Mouse (Mus musculus) right cerebral cortex, postnatal 4 days (tissue): ENCODE measurements at regions not wholly inside any gene's neighbourhood (a gene's known extent, or its start where the extent isn't known, plus 50 kb on each side); places are given as distances from the start of the nearest gene placed in this dataset.

Source experiments
- DNase-seq: peaks from one replicate; pipeline ENCODE4 v3.0.0-alpha.2; 2022

GRCm38 (mm10) chr3:131802841-131803240 is 238.3 kb downstream of the Papss1 start:
- DNase-seq = no peak

GRCm38 (mm10) chr3:131808127-131808526 is 243.6 kb downstream of the Papss1 start:
- peak; percentile 7 for DNase-seq

GRCm38 (mm10) chr3:131812968-131813367 is 248.4 kb downstream of the Papss1 start:
- peak; percentile 16 for DNase-seq

- no peak for DNase-seq
Measured at GRCm38 (mm10) chr3:131818806-131819205, 254.2 kb downstream of the Papss1 start.

- no peak for DNase-seq
Measured at GRCm38 (mm10) chr3:131857442-131857841, 227.7 kb upstream of the Dkk2 start.

GRCm38 (mm10) chr3:131859083-131859482 is 226.0 kb upstream of the Dkk2 start:
- no peak for DNase-seq

- no peak for DNase-seq
Measured at GRCm38 (mm10) chr3:131865106-131865505, 220.0 kb upstream of the Dkk2 start.

GRCm38 (mm10) chr3:131867266-131867665 is 217.8 kb upstream of the Dkk2 start:
- no peak for DNase-seq

- DNase-seq = no peak
Measured at GRCm38 (mm10) chr3:131868219-131868964, 216.7 kb upstream of the Dkk2 start.

- DNase-seq = no peak
Measured at GRCm38 (mm10) chr3:131869306-131869705, 215.8 kb upstream of the Dkk2 start.

GRCm38 (mm10) chr3:131882667-131883066 is 202.4 kb upstream of the Dkk2 start:
- DNase-seq = no peak

- peak; percentile 29 for DNase-seq
Measured at GRCm38 (mm10) chr3:131886470-131886869, 198.6 kb upstream of the Dkk2 start.

GRCm38 (mm10) chr3:131886984-131887383 is 198.1 kb upstream of the Dkk2 start:
- no peak for DNase-seq

GRCm38 (mm10) chr3:131887670-131888069 is 197.4 kb upstream of the Dkk2 start:
- no peak for DNase-seq

GRCm38 (mm10) chr3:131891941-131892340 is 193.2 kb upstream of the Dkk2 start:
- no peak for DNase-seq

GRCm38 (mm10) chr3:131893061-131893804 is 191.9 kb upstream of the Dkk2 start:
- no peak for DNase-seq

- DNase-seq = no peak
Measured at GRCm38 (mm10) chr3:131895057-131895456, 190.0 kb upstream of the Dkk2 start.

- DNase-seq = no peak
Measured at GRCm38 (mm10) chr3:131913534-131913933, 171.6 kb upstream of the Dkk2 start.

- DNase-seq = no peak
Measured at GRCm38 (mm10) chr3:131914372-131914771, 170.7 kb upstream of the Dkk2 start.

- DNase-seq = no peak
Measured at GRCm38 (mm10) chr3:131914997-131915396, 170.1 kb upstream of the Dkk2 start.

- DNase-seq = no peak
Measured at GRCm38 (mm10) chr3:131917734-131918534, 167.2 kb upstream of the Dkk2 start.

- peak; percentile 30 for DNase-seq
Measured at GRCm38 (mm10) chr3:131919476-131919875, 165.6 kb upstream of the Dkk2 start.

GRCm38 (mm10) chr3:131921161-131921560 is 163.9 kb upstream of the Dkk2 start:
- no peak for DNase-seq
